Mouse (Mus musculus) heart, postnatal 0 days (tissue): ENCODE measurements around the gene Prpf8. TPM values are rescaled to one million over a fixed set of nuclear protein-coding genes. Genes with fewer than 3 reads are reported as not detected.

Experiments used
- ATAC-seq: fragments of 200-750 bp; cut with Nextera tagmentation; 2 replicates; pipeline ENCODE4 v1.8.0; 2017; ENCODE audit warnings: low read depth, moderate number of reproducible peaks, moderate library complexity; ENCODE audit not compliant: insufficient read depth
- DNase-seq: peaks from one replicate; pipeline ENCODE4 v3.0.0-alpha.2; 2016; ENCODE audit warnings: low spot score
- H3K27ac ChIP-seq: fragments of 300-500 bp; sonication (generic); 2 replicates; pipeline ENCODE4 v1.5.1; 2014; ENCODE audit warnings: low read depth, mild to moderate bottlenecking
- H3K27me3 ChIP-seq: fragments of 300-500 bp; sonication (generic); 2 replicates; pipeline ENCODE4 v1.6.1; 2014; ENCODE audit warnings: low read length, mixed read lengths; ENCODE audit not compliant: control insufficient read depth, insufficient read depth
- H3K36me3 ChIP-seq: fragments of 300-500 bp; sonication (generic); replicated peaks from 2 replicates; pipeline ENCODE4 v1.6.1; 2014; ENCODE audit warnings: low read length, mixed read lengths; ENCODE audit not compliant: control insufficient read depth, insufficient read depth
- H3K4me1 ChIP-seq: fragments of 300-500 bp; sonication (generic); 2 replicates; pipeline ENCODE4 v1.6.1; 2014; ENCODE audit warnings: antibody characterized with exemption; ENCODE audit not compliant: control insufficient read depth, insufficient read depth
- H3K4me2 ChIP-seq: fragments of 300-500 bp; sonication (generic); 2 replicates; pipeline ENCODE4 v1.6.1; 2014; ENCODE audit warnings: low read depth, mild to moderate bottlenecking, low read length, moderate library complexity
- H3K4me3 ChIP-seq: fragments of 300-500 bp; sonication (generic); 2 replicates; pipeline ENCODE4 v1.5.1; 2014; ENCODE audit warnings: low read depth, low read length
- H3K9ac ChIP-seq: fragments of 300-500 bp; sonication (generic); replicated peaks from 2 replicates; pipeline ENCODE4 v1.6.1; 2014; ENCODE audit warnings: low read depth, low read length, mixed read lengths
- H3K9me3 ChIP-seq: fragments of 300-500 bp; sonication (generic); replicated peaks from 2 replicates; pipeline ENCODE4 v1.6.1; 2016; ENCODE audit warnings: low read length; ENCODE audit not compliant: control insufficient read depth
- CTCF ChIP-seq: IDR thresholded peaks from 2 replicates; pipeline ENCODE4 v1.5.1; 2016; ENCODE audit warnings: antibody characterized with exemption, control low read depth, low read depth
- EP300 ChIP-seq: IDR thresholded peaks from 2 replicates; pipeline ENCODE4 v1.6.1; 2016; ENCODE audit warnings: antibody characterized with exemption, low read depth
- WGBS: fragments of 180-500 bp; shearing (Covaris S2); extraction: QIAGEN DNeasy Blood & Tissue Kit; methylation state at CpG from one replicate; pipeline ENCODE4 v1.1.7; 2014; 5-methylcytosine and 5-hydroxymethylcytosine counted together
- polyA plus RNA-seq: library from polyadenylated mRNA; unstranded; fragments of >200 nt; fragmentation: Nextera tagmentation; extraction: Ambion mirVana; gene quantifications from 2 replicates; pipeline ENCODE4 v1.2.1, GENCODE M21; 2015
- total RNA-seq: library from RNA; depleted of rRNA; stranded (reverse); fragments of >200 nt; gene quantifications from 2 replicates; pipeline ENCODE4 v1.2.3, GENCODE M21; 2014; ENCODE audit warnings: low replicate concordance

The Prpf8 gene
- total and polyA plus RNA-seq, 2 experiments from 2014 or later: 17.0 to 79.8 TPM

- 69% methylated on average over 7 of the region's 7 CpGs for WGBS
- peak overlapping the region; percentile 49 for H3K9ac ChIP-seq
Observed at GRCm38 (mm10) chr11:75468410-75468809, 18.2 kb upstream of the Prpf8 start.

GRCm38 (mm10) chr11:75469261-75469660 is 17.4 kb upstream of the Prpf8 start:
- Histone ChIP-seq H3K4me2 (no peak overlapping the region), H3K9ac (no peak overlapping the region), H3K4me3 (no peak overlapping the region), H3K9me3 (no peaks in the 10 kb centered on the region), H3K27ac (no peak overlapping the region), H3K36me3 (peaks cover 19% of the 10 kb centered on the region), H3K27me3 (no peaks in the 10 kb centered on the region), H3K4me1 (no peaks in the 10 kb centered on the region; the same call in 1 of the 2 replicates)
- DNase-seq (no peak), ATAC-seq (no peak)
- no peak for TF ChIP-seq EP300
- TF ChIP-seq CTCF: no peak
- WGBS: 95% methylated on average over 4 of the region's 4 CpGs

More at GRCm38 (mm10) chr11:75468410-75468809, 18.2 kb upstream of the Prpf8 start:
- no peaks in the 10 kb centered on the region for H3K9me3 ChIP-seq
- DNase-seq (no peak), ATAC-seq (no peak)
- H3K4me2 ChIP-seq: peak overlapping the region; percentile 73
- H3K4me3 ChIP-seq: peak overlapping the region; percentile 47
- H3K27ac ChIP-seq: 0 out of 2 replicates have a peak overlapping the region, but pooled peaks have one; percentile 33
- H3K27me3 ChIP-seq: no peaks in the 10 kb centered on the region
- H3K36me3 ChIP-seq: peaks cover 26% of the 10 kb centered on the region
- peaks cover 5% of the 10 kb centered on the region for H3K4me1 ChIP-seq
- TF ChIP-seq EP300 (no peak), CTCF (no peak)

GRCm38 (mm10) chr11:75470675-75471074 is 15.9 kb upstream of the Prpf8 start:
- Histone ChIP-seq H3K27me3 (no peaks in the 10 kb centered on the region), H3K27ac (no peak overlapping the region), H3K9ac (no peak overlapping the region), H3K4me1 (no peaks in the 10 kb centered on the region; the same call in 1 of the 2 replicates), H3K9me3 (no peaks in the 10 kb centered on the region), H3K4me3 (no peak overlapping the region), H3K4me2 (no peak overlapping the region), H3K36me3 (peaks cover 4% of the 10 kb centered on the region)
- TF ChIP-seq EP300: no peak
- TF ChIP-seq CTCF: no peak
- WGBS: 56% methylated on average over 3 of the region's 3 CpGs
- DNase-seq: peak; percentile 46
- no peak for ATAC-seq

GRCm38 (mm10) chr11:75472469-75473081 is 14.0 kb upstream of the Prpf8 start:
- ATAC-seq (no peak), DNase-seq (no peak)
- no peaks in the 10 kb centered on the region for H3K36me3 ChIP-seq
- H3K9me3 ChIP-seq: no peaks in the 10 kb centered on the region
- H3K27ac ChIP-seq: no peak overlapping the region
- no peak overlapping the region for H3K4me3 ChIP-seq
- no peak overlapping the region for H3K9ac ChIP-seq
- TF ChIP-seq CTCF (no peak), EP300 (no peak)
- no peaks in the 10 kb centered on the region; the same call in 1 of the 2 replicates for H3K4me1 ChIP-seq
- no peak overlapping the region for H3K4me2 ChIP-seq
- 61% methylated on average over 11 of the region's 11 CpGs for WGBS
- H3K27me3 ChIP-seq: no peaks in the 10 kb centered on the region

GRCm38 (mm10) chr11:75473376-75473775 is 13.2 kb upstream of the Prpf8 start:
- DNase-seq: no peak

More at GRCm38 (mm10) chr11:75473376-75473775, 13.2 kb upstream of the Prpf8 start:
- no peaks in the 10 kb centered on the region; the same call in 1 of the 2 replicates for H3K4me1 ChIP-seq
- no peak for ATAC-seq
- 73% methylated on average over 7 of the region's 7 CpGs for WGBS
- TF ChIP-seq EP300: no peak
- no peak for TF ChIP-seq CTCF
- H3K4me3 ChIP-seq: no peak overlapping the region
- H3K4me2 ChIP-seq: no peak overlapping the region
- no peaks in the 10 kb centered on the region for H3K27me3 ChIP-seq
- no peaks in the 10 kb centered on the region for H3K36me3 ChIP-seq
- no peaks in the 10 kb centered on the region for H3K9me3 ChIP-seq
- no peak overlapping the region for H3K27ac ChIP-seq
- no peak overlapping the region for H3K9ac ChIP-seq
